Mouse (Mus musculus): Measurements from ENCODE around the gene Dclk1. TPM values are rescaled to one million over a fixed set of nuclear protein-coding genes. Genes with fewer than 3 reads are reported as not detected.

The Dclk1 gene
- total RNA-seq, 2 experiments from 2014 or later, result 13.8 to 14.0 TPM

GRCm38 (mm10) chr3:55406616-55407015 is 164.5 kb downstream of the Dclk1 start:
- no peak for DNase-seq

- no peak for DNase-seq
Observed at GRCm38 (mm10) chr3:55411547-55411946, 169.4 kb downstream of the Dclk1 start.

- peak; percentile 9 for DNase-seq
Observed at GRCm38 (mm10) chr3:55415527-55415950, 173.4 kb downstream of the Dclk1 start.

GRCm38 (mm10) chr3:55418845-55419244 is 176.7 kb downstream of the Dclk1 start:
- no peak for DNase-seq

GRCm38 (mm10) chr3:55419334-55419733 is 177.2 kb downstream of the Dclk1 start:
- DNase-seq, result no peak

GRCm38 (mm10) chr3:55420436-55421083 is 178.4 kb downstream of the Dclk1 start:
- no peak for DNase-seq

- no peak for DNase-seq
Observed at GRCm38 (mm10) chr3:55423640-55424397, 181.7 kb downstream of the Dclk1 start.

- DNase-seq, result no peak
Observed at GRCm38 (mm10) chr3:55430022-55430549, 187.9 kb downstream of the Dclk1 start.

- no peak for DNase-seq
Observed at GRCm38 (mm10) chr3:55431223-55431622, 189.1 kb downstream of the Dclk1 start.

- no peak for DNase-seq
Observed at GRCm38 (mm10) chr3:55434276-55434675, 192.1 kb downstream of the Dclk1 start.

- DNase-seq, result no peak
Observed at GRCm38 (mm10) chr3:55438824-55439446, 196.8 kb downstream of the Dclk1 start.

- DNase-seq, result no peak
Observed at GRCm38 (mm10) chr3:55440342-55440741, 198.2 kb downstream of the Dclk1 start.

GRCm38 (mm10) chr3:55442012-55442645 is 200.0 kb downstream of the Dclk1 start:
- no peak for DNase-seq

- no peak for DNase-seq
Observed at GRCm38 (mm10) chr3:55443271-55443670, 201.1 kb downstream of the Dclk1 start.

- no peak for DNase-seq
Observed at GRCm38 (mm10) chr3:55443725-55444124, 201.6 kb downstream of the Dclk1 start.

GRCm38 (mm10) chr3:55446681-55447080 is 204.5 kb downstream of the Dclk1 start:
- no peak for DNase-seq

- peak; percentile 38 for DNase-seq
Observed at GRCm38 (mm10) chr3:55447486-55448460, 205.6 kb downstream of the Dclk1 start.

GRCm38 (mm10) chr3:55449148-55449547 is 207.0 kb downstream of the Dclk1 start:
- DNase-seq, result no peak

- no peak for DNase-seq
Observed at GRCm38 (mm10) chr3:55451035-55451434, 208.9 kb downstream of the Dclk1 start.

- no peak for DNase-seq
Observed at GRCm38 (mm10) chr3:55451877-55452276, 209.7 kb downstream of the Dclk1 start.

- no peak for DNase-seq
Observed at GRCm38 (mm10) chr3:55452464-55452863, 210.3 kb downstream of the Dclk1 start.

Data from heart, postnatal 4 days (tissue).